Mouse (Mus musculus) gastrocnemius, adult 8-10 months (tissue): ENCODE data around the gene Trit1. TPM values are rescaled to one million over a fixed set of nuclear protein-coding genes. Genes with fewer than 3 reads are reported as not detected.

Source experiments
- DNase-seq, 2 experiments: peaks; one replicate each; pipeline ENCODE4 v3.0.0; 2022; ENCODE audit warnings: low spot score in 2 of 2
- total RNA-seq, 4 experiments: library from RNA; stranded (reverse); gene quantifications; 2 replicates each; pipeline ENCODE4 v1.2.4; 2022

The Trit1 gene
- total RNA-seq, 4 experiments from 2014 or later, result 5.8 to 7.1 (median 6.6) TPM

DNA sequence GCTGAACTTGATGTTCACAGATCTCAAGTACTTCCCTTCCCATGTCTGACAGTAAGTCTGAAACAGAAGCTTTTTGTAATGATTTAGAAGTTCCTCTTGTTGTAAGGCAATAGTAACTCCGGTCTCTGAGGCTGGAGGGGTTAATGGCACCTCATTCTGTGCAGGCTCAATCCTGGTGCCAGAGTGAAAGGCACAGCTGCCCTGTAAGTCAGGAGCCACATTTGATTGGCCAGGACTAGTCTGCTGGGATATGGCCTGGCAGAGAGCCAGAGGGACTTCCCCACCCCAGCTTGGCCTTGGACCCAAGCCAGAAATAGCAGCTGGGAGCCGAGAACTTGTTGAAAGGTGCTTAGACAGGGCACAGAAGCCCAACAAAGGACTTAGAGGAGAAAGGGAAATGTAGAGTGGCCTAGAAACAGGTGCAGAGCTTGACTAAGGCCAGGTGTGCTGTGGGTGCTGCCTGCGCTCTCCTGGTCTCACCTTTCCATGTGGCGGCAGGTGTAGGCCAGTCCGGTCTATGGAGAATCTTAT, 34.3 kb downstream of the Trit1 start:
- peak; percentile 50 to 73 for DNase-seq

DNA sequence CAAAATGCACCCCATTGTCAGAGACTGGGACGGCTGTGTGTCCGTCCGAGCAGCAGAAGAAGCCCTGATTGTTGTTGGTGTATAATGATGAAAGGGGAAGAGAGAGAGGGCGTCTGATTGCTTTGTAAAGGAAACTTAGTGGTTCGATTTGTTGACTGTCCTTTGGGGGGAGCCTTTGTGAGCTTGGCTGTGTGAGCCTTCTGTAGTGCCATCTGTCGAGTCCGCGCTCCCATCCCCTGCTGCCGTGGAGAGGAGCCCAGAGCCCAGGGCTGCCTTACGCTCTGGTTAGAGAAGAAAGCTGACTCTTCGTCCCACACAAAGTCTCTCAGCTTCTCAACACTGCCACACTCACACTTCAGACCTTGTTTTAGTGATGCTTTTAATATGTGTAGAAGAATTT, 36.8 kb downstream of the Trit1 start:
- DNase-seq, result no peak

DNA sequence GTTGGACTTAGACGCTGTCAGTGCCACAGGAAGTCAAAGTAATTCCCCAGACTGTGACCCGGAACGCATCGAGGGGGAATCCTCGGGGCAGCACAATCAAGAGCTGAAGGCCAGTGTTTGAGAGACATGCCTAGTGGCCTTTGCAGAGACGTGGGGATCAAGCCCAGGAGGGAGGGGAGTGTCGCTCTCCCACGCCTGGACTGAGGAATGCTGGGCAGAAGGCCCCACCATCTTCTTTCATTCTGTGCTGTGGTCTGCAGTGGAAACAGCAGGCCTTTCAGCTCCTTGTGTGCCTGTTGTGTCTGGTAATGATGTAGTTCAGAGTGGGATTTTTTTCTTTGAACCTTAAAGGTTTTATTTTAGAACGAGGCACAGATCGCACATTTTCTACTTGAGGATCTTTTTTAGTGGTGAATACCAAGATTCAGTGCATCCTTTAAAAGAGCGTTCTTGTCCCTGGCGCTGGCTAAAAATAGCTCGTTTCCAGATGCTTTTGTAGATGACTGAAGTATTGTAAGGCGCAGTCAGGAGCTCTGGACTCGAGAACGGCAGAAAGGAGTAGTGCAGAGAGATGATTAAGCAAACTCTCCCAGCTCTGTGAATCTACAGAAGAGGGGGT, 37.9 kb downstream of the Trit1 start:
- no peak for DNase-seq

GRCm38 (mm10) chr4:123056560-123057109, 40.2 kb downstream of the Trit1 start:
- DNase-seq, result no peak

- DNase-seq, result no peak
Measured at GRCm38 (mm10) chr4:123057957-123058356, 41.6 kb downstream of the Trit1 start.

- no peak for DNase-seq
Measured at GRCm38 (mm10) chr4:123061744-123062143, 45.3 kb downstream of the Trit1 start.

GRCm38 (mm10) chr4:123068646-123069045, 52.2 kb downstream of the Trit1 start:
- DNase-seq, result no peak

DNA sequence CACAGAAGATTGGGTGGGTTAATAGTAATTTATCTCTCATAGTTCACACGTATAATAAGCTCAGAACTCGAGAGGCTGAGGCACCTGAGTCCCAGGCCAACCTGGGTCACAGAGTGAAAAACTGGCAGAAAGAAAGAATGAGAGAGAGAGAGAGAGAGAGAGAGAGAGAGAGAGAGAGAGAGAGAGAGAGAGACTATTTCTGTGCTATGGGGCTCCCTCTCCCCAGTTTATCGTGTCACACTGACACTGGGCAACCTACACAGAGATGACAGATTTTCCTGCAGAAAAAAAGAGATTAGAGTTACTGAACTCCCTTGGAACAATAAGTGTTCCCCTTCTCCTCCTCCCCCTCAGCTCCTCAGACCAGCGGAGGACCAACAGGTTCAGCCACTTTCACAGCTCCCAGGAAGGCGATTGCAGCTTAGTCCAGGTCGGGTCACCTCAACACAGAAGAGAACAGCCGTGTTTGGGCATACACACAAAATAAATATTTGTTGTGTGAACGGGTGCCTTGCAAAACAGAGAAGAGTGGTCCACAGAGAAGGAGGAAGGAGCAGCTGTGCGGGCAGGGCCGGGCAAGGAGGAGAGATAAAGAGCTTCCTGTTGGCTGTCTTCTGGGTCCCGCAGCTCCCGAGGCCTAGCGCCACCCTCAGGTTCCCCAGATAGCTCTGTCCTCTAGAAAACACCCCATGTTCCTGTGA, 55.0 kb downstream of the Trit1 start:
- no peak for DNase-seq

DNA sequence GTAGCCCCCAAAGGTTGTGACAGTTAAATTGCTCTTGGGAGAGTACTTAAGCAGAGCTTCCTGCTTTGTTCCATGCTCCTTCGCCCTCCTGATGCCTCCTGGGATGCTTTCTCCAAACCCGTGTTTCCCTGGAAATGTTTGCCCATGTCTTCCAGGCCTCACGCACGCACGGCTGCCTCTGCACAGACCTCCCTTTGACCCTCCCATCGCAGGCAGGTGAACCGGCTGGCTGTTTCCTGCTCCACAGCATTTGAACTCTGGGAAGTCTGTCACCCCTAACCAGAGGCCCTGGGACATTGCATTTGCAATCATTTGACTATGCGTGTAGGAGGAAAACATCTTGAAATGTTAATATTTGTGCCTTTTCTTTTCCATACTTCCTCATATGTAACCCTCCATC, 60.5 kb downstream of the Trit1 start:
- DNase-seq, result no peak

DNA sequence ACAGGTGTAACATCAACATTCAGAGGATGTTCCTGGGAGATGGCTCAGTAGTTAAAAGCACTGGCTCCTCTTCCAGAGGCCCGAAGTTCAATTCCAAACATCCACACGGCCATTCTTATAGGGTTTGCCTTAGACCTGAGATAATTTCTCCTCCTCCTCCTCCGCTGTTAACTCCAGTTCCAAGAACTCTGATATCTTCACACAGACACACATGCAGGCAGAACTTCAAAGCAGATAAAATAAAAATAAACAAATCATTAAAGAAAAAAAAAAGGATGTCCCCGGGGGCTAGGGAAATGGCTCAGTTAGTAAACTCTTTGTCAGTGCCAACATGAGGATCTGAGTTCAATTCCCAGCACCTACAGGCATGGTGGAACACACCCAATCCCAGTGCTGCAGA, 61.8 kb downstream of the Trit1 start:
- no peak for DNase-seq

GRCm38 (mm10) chr4:123080791-123081190, 64.4 kb downstream of the Trit1 start:
- no peak for DNase-seq

DNA sequence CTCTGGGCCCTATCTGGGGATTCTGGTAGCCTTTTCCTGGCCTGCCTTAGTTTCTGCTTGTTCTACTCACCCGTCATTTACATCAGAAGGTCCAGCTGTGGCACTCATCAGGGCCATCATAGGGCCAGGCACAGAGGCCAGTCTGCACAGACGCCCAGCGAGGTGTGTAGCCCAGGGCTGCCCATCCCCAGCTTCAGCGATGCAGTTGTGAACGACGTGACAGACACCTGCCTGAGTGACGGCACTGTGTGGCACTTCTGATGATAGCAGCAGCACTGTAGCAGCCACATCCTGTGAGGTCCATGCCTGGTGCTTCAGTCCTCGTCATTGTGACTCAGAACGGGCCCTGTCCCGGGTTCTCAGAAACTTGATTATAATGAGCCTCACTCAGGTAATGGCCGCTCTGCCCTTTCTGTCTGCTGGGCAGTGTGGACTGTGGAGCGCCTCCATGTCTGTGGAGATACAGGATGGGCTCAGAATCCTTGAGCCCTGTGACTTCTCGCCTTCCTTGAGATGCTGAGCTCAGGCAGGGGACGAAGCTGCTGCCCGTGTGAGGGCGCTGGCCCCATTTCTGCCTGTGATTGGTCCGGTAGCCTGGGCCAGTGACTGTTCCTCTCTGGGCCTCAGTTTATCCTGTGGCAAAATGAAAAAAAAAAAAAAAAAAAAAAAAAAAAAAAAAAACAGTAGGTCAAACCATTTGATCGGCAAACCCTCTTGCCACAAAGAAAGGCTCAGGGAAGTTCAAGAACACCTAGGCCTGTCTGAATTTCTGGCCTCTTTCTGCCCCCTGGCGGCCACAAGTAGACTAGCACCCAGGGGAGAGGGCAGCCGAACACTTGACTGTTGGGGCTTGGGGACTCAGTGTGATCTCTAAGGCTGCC, 66.1 kb downstream of the Trit1 start:
- no peak for DNase-seq

- DNase-seq, result no peak
Measured at GRCm38 (mm10) chr4:123083323-123083902, 67.0 kb downstream of the Trit1 start.

DNA sequence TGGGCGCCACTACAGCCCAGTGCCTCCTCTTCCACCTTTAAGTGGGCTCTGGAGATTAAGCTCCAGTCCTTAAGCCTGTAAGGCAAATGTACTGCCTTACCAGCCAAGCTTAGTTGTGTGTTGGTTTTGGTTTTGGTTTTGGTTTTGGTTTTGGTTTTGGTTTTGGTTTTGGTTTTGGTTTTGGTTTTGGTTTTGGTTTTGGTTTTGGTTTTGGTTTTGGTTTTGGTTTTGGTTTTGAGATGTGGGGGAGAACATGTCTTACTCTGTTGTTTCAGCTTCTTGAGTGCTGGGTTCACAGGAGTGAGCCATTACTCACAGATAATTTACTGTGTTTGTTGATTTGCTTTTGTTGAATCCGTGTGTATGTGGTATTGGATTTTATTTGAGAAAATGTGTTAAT, 68.9 kb downstream of the Trit1 start:
- no peak for DNase-seq

GRCm38 (mm10) chr4:123086381-123086780, 70.0 kb downstream of the Trit1 start:
- DNase-seq, result no peak

GRCm38 (mm10) chr4:123092621-123093020, 76.2 kb downstream of the Trit1 start:
- DNase-seq, result no peak

DNA sequence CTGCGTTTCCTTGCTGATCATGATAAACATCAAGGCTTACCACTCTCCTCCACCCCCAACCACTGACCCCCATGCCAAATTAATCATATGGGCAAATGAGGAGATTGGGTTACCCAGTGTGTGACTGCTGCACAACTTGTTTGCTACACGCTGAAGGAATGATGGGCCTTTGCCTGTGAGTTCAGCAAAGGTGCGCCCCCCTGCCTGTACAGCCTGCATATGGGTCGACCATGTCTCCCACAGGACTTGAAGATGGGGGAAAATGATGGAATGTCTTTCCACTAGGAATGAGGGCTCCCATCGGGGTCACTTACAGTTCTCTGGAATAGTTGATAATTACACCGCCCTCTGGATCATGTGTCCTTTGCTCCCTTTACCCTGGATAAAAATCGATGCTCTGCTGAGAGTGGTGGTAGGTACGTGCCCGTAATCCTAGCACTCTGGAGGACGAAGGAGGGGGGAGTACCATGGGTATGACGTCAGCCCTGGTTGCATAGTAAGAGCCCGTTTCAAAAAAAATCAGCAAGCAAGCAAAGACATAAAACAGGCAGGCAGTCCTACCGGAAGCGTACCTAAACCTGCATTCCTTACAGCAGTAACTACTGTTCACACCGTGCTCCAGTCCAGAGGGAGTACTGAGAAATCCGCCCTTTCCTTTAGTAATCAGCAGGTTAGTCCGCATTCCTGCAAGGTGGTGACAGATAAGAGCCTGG, 76.8 kb downstream of the Trit1 start:
- no peak for DNase-seq

- no peak for DNase-seq
Measured at GRCm38 (mm10) chr4:123093869-123094268, 77.5 kb downstream of the Trit1 start.
